Mouse (Mus musculus): ENCODE data around the gene Clic3.

Clic3 gene

DNA sequence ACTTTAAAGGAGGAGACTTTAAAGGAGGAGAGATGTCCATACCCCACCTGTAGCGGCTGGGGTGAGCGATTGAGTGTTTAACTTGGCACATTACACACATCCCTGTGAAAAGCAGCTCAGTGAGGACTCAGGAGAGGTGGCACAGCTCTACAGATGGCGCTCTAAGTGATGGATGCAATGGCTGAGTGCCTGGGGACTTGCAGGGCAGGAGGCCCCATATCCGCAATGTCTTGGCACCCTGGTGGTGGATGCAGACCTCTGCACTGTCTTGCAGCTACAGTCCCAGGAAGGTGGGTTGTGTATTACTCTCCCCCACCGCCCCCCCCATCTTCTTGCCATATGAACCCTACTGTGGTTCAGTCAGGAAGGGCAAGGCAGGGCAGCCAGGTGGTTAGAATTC, 50.3 kb downstream of the Clic3 start:
- DNase-seq (ENCODE audit: low spot score in 2 of 2) = peak in 1 of 2 experiments; percentile 31

Data from spleen, postnatal 4 days (tissue).